Mouse (Mus musculus): ENCODE data around the gene Cdk5rap3.

The Cdk5rap3 gene

GRCm38 (mm10) chr11:96893203-96893842 is 23.0 kb downstream of the Cdk5rap3 start:
- no peak for DNase-seq

- no peak for DNase-seq
These were observed 24.3 kb downstream of the Cdk5rap3 start for GRCm38 (mm10) chr11:96891784-96892527.

- DNase-seq: no peak
These were observed 29.3 kb downstream of the Cdk5rap3 start for GRCm38 (mm10) chr11:96886942-96887546.

GRCm38 (mm10) chr11:96885901-96886340 is 30.4 kb downstream of the Cdk5rap3 start:
- no peak for DNase-seq

- DNase-seq: no peak
These were observed 36.0 kb downstream of the Cdk5rap3 start for GRCm38 (mm10) chr11:96880296-96880695.

GRCm38 (mm10) chr11:96879359-96879758 is 36.9 kb downstream of the Cdk5rap3 start:
- no peak for DNase-seq

GRCm38 (mm10) chr11:96878715-96879114 is 37.6 kb downstream of the Cdk5rap3 start:
- DNase-seq: no peak

- no peak for DNase-seq
These were observed 39.2 kb downstream of the Cdk5rap3 start for GRCm38 (mm10) chr11:96877071-96877470.

- DNase-seq: no peak
These were observed 39.8 kb downstream of the Cdk5rap3 start for GRCm38 (mm10) chr11:96876300-96877040.

GRCm38 (mm10) chr11:96875745-96876144 is 40.6 kb downstream of the Cdk5rap3 start:
- DNase-seq: peak; percentile 41

GRCm38 (mm10) chr11:96875270-96875669 is 41.0 kb downstream of the Cdk5rap3 start:
- DNase-seq: no peak

GRCm38 (mm10) chr11:96873601-96874140 is 42.6 kb downstream of the Cdk5rap3 start:
- DNase-seq: no peak

GRCm38 (mm10) chr11:96872441-96873379 is 43.6 kb downstream of the Cdk5rap3 start:
- no peak for DNase-seq

- peak; percentile 67 for DNase-seq
These were observed 49.1 kb downstream of the Cdk5rap3 start for GRCm38 (mm10) chr11:96867149-96867548.

GRCm38 (mm10) chr11:96863206-96863995 is 52.9 kb downstream of the Cdk5rap3 start:
- peak; percentile 47 for DNase-seq

GRCm38 (mm10) chr11:96862534-96862933 is 53.8 kb downstream of the Cdk5rap3 start:
- DNase-seq: no peak

- DNase-seq: peak; percentile 96
These were observed 54.4 kb downstream of the Cdk5rap3 start for GRCm38 (mm10) chr11:96861878-96862289.

GRCm38 (mm10) chr11:96861446-96861845 is 54.9 kb downstream of the Cdk5rap3 start:
- DNase-seq: no peak

GRCm38 (mm10) chr11:96860564-96860963 is 55.7 kb downstream of the Cdk5rap3 start:
- peak; percentile 82 for DNase-seq

- no peak for DNase-seq
These were observed 56.7 kb downstream of the Cdk5rap3 start for GRCm38 (mm10) chr11:96859635-96860034.

GRCm38 (mm10) chr11:96857446-96857845 is 58.9 kb downstream of the Cdk5rap3 start:
- DNase-seq: no peak
